Comparison of ENCODE assay signal across 9 mouse cellular contexts in genomic region chr10:128587697-128588096, GRCm38 (mm10). TPM values are rescaled to one million over a fixed set of nuclear protein-coding genes. Genes with fewer than 3 reads are reported as not detected.
DNase-seq lines count a peak whose midpoint lies in the region; ATAC-seq and TF ChIP-seq lines count a peak whose summit lies in the region.
"Had no signal": no experiment of that assay in that cellular context is flagged by ENCODE, and none has a peak within 500 bp of the region (broad histone marks: within the 10 kb centered on the region; RNA-seq: fewer than 3 reads in every experiment).

No protein-coding gene starts in this region.

- H3K36me3 ChIP-seq in limb, embryonic 12.5 days: no peaks in the 10 kb centered on the region
- H3K36me3 ChIP-seq in stomach, embryonic 15.5 days: no peaks in the 10 kb centered on the region

- H3K4me2 ChIP-seq in limb, embryonic 12.5 days: peak overlapping the region; percentile 98
- H3K4me2 ChIP-seq in stomach, embryonic 15.5 days: peak overlapping the region; percentile 97

- peaks cover 78% of the 10 kb centered on the region for H3K27me3 ChIP-seq in limb, embryonic 12.5 days
- H3K27me3 ChIP-seq in stomach, embryonic 15.5 days (replicated peaks): 0 out of 2 replicates have a peak, but pooled peaks cover 18% of the 10 kb centered on the region

- WGBS in limb, embryonic 12.5 days: 57% methylated on average over 8 of the region's 8 CpGs
- 41% methylated on average over 8 of the region's 8 CpGs for WGBS in stomach, embryonic 15.5 days

- no peak overlapping the region for H3K9ac ChIP-seq in limb, embryonic 12.5 days (replicated peaks)
- H3K9ac ChIP-seq in stomach, embryonic 15.5 days: no peak overlapping the region

- peak overlapping the region; percentile 20; the same call in 1 of the 2 replicates for H3K4me3 ChIP-seq in layer of hippocampus, adult 2 months
- H3K4me3 ChIP-seq in limb, embryonic 12.5 days (replicated peaks): peak overlapping the region; percentile 62
- peak overlapping the region; percentile 66 for H3K4me3 ChIP-seq in stomach, embryonic 15.5 days (replicated peaks)

- no peak for DNase-seq in layer of hippocampus, adult 2 months (ENCODE audit: low spot score in 2 of 2)
- no peak for DNase-seq in layer of hippocampus, postnatal 14 days (ENCODE audit: low spot score in 2 of 2)
- DNase-seq in induced T-regulatory cell, adult 2 months (ENCODE audit: low read depth): peak; percentile 33
- no peak for DNase-seq in embryo, embryonic 9.5 days (ENCODE audit: extremely low spot score)
- DNase-seq in adrenal gland, adult 8-10 months: no peak
- DNase-seq: adrenal gland, postnatal 14 days had no signal

- no peaks in the 10 kb centered on the region for H3K9me3 ChIP-seq in limb, embryonic 12.5 days
- H3K9me3 ChIP-seq in stomach, embryonic 15.5 days: no peaks in the 10 kb centered on the region

- no peak for TF ChIP-seq CTCF in layer of hippocampus, adult 2 months (conservative IDR thresholded peaks at IDR 0.05)

- H3K27ac ChIP-seq in layer of hippocampus, adult 2 months: peak overlapping the region; percentile 50
- H3K27ac ChIP-seq in limb, embryonic 12.5 days: peak overlapping the region; percentile 69
- H3K27ac ChIP-seq in stomach, embryonic 15.5 days: peak overlapping the region; percentile 97

- H3K4me1 ChIP-seq in limb, embryonic 12.5 days (replicated peaks): peaks cover 39% of the 10 kb centered on the region
- H3K4me1 ChIP-seq in stomach, embryonic 15.5 days: peaks cover 25% of the 10 kb centered on the region

- no peak for ATAC-seq in limb, embryonic 12.5 days (ENCODE audit: insufficient number of reproducible peaks, insufficient read depth, low FRiP score, low TSS enrichment, low read depth)
- peak; percentile 9; the same call in 1 of the 2 replicates for ATAC-seq in stomach, embryonic 15.5 days (ENCODE audit: insufficient read depth, low FRiP score, low read depth)
- no peak for ATAC-seq in frontal cortex, adult (ENCODE audit: low TSS enrichment)

RNA-seq across cellular contexts. Expression of gene Erbb3, which starts 1.8 kb away (rescaled TPM):
- total RNA-seq in layer of hippocampus, adult 2 months (2021): 1 to 10 TPM; 5.7 to 5.9 TPM
- total RNA-seq in layer of hippocampus, postnatal 14 days (2021): 1 to 10 TPM; 5.6 to 6.5 TPM
- 15.4 and 16.6 TPM in 2 replicates for polyA plus RNA-seq in limb, embryonic 12.5 days (2016; fragmentation: Nextera tagmentation; extraction: Ambion mirVana)
- polyA plus RNA-seq in stomach, embryonic 15.5 days (2015; fragmentation: Nextera tagmentation; extraction: Ambion mirVana): 24.0 and 27.6 TPM in 2 replicates
- total RNA-seq in adrenal gland, adult 8-10 months (2022): 1 to 10 TPM; 2.5 to 5.8 (median 4.6) TPM

RNA-seq across cellular contexts. Expression of gene Pa2g4, which starts 21.9 kb away (rescaled TPM):
- total RNA-seq in layer of hippocampus, adult 2 months (2021): 10 to 100 TPM; 61.4 to 64.4 TPM
- 10 to 100 TPM; 72.9 to 74.1 TPM for total RNA-seq in layer of hippocampus, postnatal 14 days (2021)
- polyA plus RNA-seq in limb, embryonic 12.5 days (2016; fragmentation: Nextera tagmentation; extraction: Ambion mirVana): 199 and 206 TPM in 2 replicates
- 213 and 215 TPM in 2 replicates for polyA plus RNA-seq in stomach, embryonic 15.5 days (2015; fragmentation: Nextera tagmentation; extraction: Ambion mirVana)
- 10 to 100 TPM; 67.4 to 77.6 (median 70.5) TPM for total RNA-seq in adrenal gland, adult 8-10 months (2022)

RNA-seq across cellular contexts. Expression of gene Rpl41, which starts 38.6 kb away (rescaled TPM):
- 1,000 to 10,000 TPM; 1,438 to 1,486 TPM for total RNA-seq in layer of hippocampus, adult 2 months (2021)
- total RNA-seq in layer of hippocampus, postnatal 14 days (2021): 1,000 to 10,000 TPM; 1,911 to 2,072 TPM
- polyA plus RNA-seq in limb, embryonic 12.5 days (2016; fragmentation: Nextera tagmentation; extraction: Ambion mirVana): 3,599 and 3,605 TPM in 2 replicates
- polyA plus RNA-seq in stomach, embryonic 15.5 days (2015; fragmentation: Nextera tagmentation; extraction: Ambion mirVana): 3,689 and 3,942 TPM in 2 replicates
- total RNA-seq in adrenal gland, adult 8-10 months (2022): 1,000 to 10,000 TPM; 2,263 to 2,673 (median 2,524) TPM

RNA-seq across cellular contexts. Expression of gene Rps26, which starts 38.9 kb away (rescaled TPM):
- total RNA-seq in layer of hippocampus, adult 2 months (2021): 100 to 1,000 TPM; 283 to 303 TPM
- total RNA-seq in layer of hippocampus, postnatal 14 days (2021): 100 to 1,000 TPM; 329 to 373 TPM
- polyA plus RNA-seq in limb, embryonic 12.5 days (2016; fragmentation: Nextera tagmentation; extraction: Ambion mirVana): 753 and 757 TPM in 2 replicates
- polyA plus RNA-seq in stomach, embryonic 15.5 days (2015; fragmentation: Nextera tagmentation; extraction: Ambion mirVana): 674 and 714 TPM in 2 replicates
- total RNA-seq in adrenal gland, adult 8-10 months (2022): 100 to 1,000 TPM; 401 to 777 (median 537) TPM

RNA-seq across cellular contexts. Expression of gene Zc3h10, which starts 40.1 kb away (rescaled TPM):
- 10 to 100 TPM; 12.2 to 14.3 TPM for total RNA-seq in layer of hippocampus, adult 2 months (2021)
- total RNA-seq in layer of hippocampus, postnatal 14 days (2021): 10 to 100 TPM in 1 of 2 experiments, 1 to 10 TPM in 1; 9.1 to 12.0 TPM
- polyA plus RNA-seq in limb, embryonic 12.5 days (2016; fragmentation: Nextera tagmentation; extraction: Ambion mirVana): 18.1 and 21.4 TPM in 2 replicates
- polyA plus RNA-seq in stomach, embryonic 15.5 days (2015; fragmentation: Nextera tagmentation; extraction: Ambion mirVana): 12.1 and 12.4 TPM in 2 replicates
- 10 to 100 TPM; 12.9 to 15.0 (median 13.6) TPM for total RNA-seq in adrenal gland, adult 8-10 months (2022)
